Mouse (Mus musculus) T-helper 17 cell (primary cell): ENCODE data around the gene Frat2.
"Not testable (repeated sequence)": the region's sequence is repeated elsewhere in the genome, so short reads cannot be mapped to it uniquely, and the experiment has no call there.

Experiments
- in situ Hi-C, 2 experiments: fragments of 300-600 bp; cut with MboI, MseI; formaldehyde crosslinking; loops; 1 replicate in 1 of 2; 2 replicates in 1 of 2; pipeline ENCODE4 v1.15.1; 2025; ENCODE audit warnings: high pct_unique_total_duplicates in 2 of 2

Gene Frat2

DNA sequence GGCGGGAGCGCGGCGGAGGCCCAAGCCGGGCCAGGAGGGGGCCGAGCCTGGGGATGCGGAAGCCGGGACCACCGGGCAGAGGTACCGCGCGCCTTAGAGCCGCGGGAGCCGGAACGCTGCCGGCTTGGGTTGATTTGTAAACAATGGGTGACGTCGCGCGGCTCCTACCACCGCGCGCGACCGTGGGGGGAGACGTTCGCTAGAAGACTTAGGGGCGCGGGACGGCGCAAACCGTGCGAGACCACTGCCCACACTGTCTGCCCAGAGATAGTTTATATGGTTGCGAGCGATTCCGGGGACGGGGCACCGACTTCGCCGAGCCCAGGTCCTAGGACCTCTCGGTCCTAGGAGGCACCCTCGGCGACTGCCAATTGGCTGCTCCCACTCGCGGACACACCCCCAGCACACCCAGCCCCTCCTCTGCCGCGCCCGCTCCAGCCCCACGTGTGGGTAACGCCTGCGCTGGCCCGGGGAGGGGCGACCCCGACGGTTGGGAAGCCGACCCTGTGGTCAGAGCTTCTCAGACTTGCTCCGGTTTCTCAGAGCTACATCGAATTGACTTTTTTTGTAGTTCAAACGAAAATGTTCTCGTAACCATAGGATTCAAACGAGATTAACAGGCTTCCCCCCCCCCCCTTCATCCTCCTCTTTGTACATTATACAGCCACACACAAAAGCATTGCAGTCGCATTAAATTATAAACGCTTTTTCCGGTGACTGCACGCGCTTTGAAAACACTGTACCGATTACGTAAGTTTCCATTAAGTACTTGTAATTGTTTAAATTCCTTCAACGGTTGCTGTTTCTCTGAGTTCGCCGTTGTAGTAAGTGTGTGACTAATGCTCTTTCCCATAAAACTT lies at the start of gene Frat2:
Frat2 (minus strand) TSS at position 141 of the 860 bp plus-strand sequence.
- in situ Hi-C loops, result no loop called here

DNA sequence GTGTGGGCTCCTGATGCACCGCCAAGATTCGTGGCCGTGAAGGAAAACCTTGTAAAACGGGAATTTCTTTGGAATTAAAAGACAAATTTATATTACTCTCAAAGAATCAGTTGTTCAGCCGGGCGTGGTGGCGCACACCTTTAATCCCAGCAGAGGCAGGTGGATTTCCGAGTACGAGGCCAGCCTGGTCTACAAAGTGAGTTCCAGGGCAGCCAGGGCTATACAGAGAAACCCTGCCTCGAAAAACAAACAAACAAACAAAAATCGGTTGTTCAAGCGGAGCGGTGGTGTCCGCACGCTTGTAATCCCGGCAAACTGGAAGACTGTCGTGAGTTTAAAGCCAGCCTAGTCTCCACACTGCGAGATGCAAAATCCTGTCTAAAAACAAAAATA lies 48.4 kb upstream of the Frat2 start:
- in situ Hi-C loops, result loop anchor here in 1 of 2 experiments (10.0 kb wide), 1 partner anchor 1628 kb away; the partner anchor contains the start of gene Got1

DNA sequence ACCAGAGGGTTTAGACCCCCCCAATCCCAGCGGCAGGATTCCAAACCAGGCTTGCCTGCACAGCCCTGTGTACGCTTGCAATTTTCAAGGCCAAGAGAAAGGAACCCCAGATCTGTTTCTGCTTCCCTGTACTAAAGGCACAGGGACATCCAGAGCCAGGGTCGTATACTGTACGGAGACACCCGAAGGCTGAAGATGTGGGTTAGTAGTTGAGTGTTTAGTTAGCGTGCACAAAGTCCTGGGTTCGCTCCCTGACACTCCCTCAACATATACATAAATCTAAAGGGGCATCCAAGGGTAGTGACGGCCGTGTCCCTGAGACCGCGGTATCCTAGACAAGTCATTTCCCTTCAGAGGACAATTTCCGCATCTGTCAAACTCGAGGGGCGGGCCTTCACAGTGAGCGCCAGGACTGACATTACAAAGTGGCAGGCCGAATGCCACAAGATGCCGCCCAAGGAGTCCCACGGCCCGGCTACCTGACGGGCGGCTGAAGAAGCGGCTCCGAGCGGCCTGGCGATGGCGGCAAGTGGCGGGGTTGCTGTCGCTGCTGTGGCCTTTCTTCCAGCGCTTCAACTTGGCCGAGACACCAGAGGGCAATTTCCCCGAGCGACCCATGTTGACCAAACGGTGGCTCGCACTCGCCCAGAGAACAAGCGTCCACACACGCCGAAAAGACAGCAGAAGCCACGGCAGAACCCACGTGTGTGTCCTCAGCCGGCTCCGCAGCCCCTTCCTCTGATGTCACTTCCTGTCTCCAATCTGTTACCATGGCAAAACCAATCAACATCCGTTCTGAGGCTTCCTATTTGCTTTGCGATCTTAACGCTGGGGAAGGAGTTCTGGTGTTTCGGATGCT lies 47.8 kb upstream of the Frat2 start, which contains the start of gene Rrp12:
Rrp12 (minus strand) TSS at position 714 of the 859 bp plus-strand sequence.
- in situ Hi-C loops, result loop anchor here in 1 of 2 experiments (10.0 kb wide), 1 partner anchor 1629 kb away; the partner anchor contains the start of gene Got1

DNA sequence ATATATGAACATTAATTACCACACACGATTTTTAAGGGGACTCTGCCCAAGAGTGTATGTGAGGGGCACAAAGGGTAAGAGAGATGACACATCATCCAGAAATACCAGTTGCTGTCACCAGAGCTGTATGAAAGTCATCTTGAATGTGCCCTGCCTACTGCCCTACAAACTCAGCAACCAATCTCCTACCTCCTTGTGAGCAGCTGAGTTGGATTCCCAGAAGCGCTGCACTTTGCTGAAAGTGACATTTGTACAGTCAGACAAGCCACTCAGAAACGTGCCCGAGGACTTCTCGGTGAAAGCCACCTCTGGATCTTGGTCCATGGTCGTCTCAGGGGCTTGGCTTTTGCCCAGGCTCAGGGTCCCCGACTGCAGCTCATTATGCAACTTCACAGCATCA lies 47.0 kb upstream of the Frat2 start:
- in situ Hi-C loops, result loop anchor here in 1 of 2 experiments (10.0 kb wide), 1 partner anchor 1630 kb away; the partner anchor contains the start of gene Got1

DNA sequence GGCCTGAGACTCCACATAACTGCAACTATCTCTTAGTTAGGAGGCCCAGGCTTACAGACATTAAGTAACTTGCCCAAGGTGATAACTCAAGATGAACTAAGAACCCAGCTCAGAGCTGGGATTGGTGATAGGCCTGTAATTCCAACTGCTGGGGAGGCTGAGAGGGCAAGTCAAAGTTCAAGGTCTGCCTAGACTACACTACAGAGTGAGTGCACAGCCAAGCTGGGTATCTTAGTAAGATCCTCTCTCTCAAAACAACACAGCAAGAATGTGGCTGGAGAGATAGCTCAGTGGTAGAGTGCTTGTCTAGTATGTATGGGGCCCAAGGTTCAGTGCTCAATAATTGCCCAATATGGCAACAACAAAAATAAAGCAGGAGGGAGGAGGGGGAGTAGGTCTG lies 40.3 kb upstream of the Frat2 start:
- in situ Hi-C loops, result loop anchor here in 1 of 2 experiments (5.0 kb wide), 1 partner anchor 36 kb away; no protein-coding TSS in a partner anchor

- in situ Hi-C loops, result no loop called here
Observed at GRCm38 (mm10) chr19:41883882-41884281, 36.0 kb upstream of the Frat2 start.

DNA sequence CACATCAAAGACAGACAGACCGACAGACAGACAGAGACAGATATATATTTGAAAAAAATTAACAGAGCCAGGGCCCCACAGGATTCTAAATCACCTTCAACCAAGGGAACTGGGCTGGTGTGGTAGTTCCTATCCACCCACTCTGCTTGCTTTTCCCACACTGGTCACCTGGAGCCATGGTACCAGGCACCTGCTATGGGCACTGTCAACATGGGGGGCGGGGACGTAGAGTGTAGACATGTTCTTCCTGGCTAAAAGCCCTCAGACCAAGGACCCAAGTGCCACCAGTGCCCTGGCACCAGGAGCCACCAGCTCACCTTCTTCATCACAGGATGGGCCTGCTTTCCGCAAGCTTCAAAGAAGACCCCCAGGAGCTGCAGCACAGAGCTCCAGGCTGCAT lies 33.9 kb upstream of the Frat2 start:
- in situ Hi-C loops, result no loop called here

- in situ Hi-C loops, result loop anchor here in 1 of 2 experiments (5.0 kb wide), 1 partner anchor 62 kb away; no protein-coding TSS in a partner anchor
Observed at GRCm38 (mm10) chr19:41874356-41874755, 26.4 kb upstream of the Frat2 start.

DNA sequence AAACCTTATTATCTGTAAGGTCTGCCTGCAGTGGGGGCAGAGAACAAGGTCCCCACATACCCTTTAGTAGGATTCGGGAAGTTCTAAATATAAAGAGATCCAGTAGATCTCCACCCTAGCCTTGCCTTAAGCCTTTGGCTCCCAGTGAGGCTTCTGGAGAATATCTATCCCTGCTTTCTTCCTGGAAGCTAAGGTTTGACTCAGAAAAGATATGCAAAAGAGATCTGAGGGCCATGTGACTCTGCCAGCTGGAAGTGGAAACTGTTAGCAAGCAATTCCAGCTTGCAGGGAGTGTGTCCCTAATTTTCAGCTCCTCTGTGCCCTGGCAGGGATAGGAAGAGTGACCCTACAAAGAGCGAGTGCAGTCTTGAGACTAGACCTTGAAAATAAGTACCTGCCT lies 24.4 kb upstream of the Frat2 start:
- in situ Hi-C loops, result loop anchor here in 1 of 2 experiments (5.0 kb wide), 1 partner anchor 60 kb away; no protein-coding TSS in a partner anchor

DNA sequence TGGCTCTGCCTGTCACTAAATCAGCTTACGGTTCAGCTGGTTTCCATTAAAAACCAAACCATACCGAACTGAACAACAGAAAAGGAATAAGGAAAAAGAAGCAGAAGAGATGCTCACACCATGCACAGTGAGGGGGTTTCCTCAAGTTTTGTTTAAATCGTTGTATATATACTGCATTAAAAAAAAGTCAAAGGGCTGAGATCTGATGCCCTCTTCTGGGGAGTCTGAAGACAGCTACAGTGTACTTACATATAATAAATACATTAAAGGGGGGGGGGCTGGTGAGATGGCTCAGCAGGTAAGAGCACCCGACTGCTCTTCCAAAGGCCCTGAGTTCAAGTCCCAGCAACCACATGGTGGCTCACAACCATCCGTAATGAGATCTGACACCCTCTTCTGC lies 22.0 kb upstream of the Frat2 start:
- in situ Hi-C loops, result loop anchor here (5.0 to 10.0 kb wide), 2 partner anchors 58 to 65 kb away; partner anchors contain the start of gene Arhgap19 (in 1 of the 2)

DNA sequence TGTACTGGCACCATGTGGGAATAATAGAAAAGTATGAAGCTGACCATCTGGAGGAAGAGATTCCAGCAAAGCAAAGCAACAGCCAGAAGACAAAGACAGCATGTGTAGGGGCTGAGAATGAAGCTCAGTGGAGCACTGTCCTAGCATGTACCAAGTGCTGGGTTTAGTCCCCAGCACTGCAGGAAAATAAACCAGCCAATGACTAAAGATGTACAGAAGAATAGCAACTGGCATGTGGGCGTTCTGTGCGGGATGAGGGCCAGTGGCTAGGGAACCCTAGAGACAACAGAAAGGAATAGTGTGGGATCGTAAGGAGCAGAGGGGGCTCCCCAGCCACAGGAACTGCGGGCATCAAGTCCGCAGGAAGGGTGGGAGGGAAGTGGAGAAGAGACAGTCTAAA lies 21.4 kb upstream of the Frat2 start:
- in situ Hi-C loops, result loop anchor here in 1 of 2 experiments (10.0 kb wide), 1 partner anchor 64 kb away; the partner anchor contains the start of gene Arhgap19

GRCm38 (mm10) chr19:41866707-41867106 lies 18.8 kb upstream of the Frat2 start:
- in situ Hi-C loops, result loop anchor here in 1 of 2 experiments (10.0 kb wide), 1 partner anchor 62 kb away; the partner anchor contains the start of gene Arhgap19

DNA sequence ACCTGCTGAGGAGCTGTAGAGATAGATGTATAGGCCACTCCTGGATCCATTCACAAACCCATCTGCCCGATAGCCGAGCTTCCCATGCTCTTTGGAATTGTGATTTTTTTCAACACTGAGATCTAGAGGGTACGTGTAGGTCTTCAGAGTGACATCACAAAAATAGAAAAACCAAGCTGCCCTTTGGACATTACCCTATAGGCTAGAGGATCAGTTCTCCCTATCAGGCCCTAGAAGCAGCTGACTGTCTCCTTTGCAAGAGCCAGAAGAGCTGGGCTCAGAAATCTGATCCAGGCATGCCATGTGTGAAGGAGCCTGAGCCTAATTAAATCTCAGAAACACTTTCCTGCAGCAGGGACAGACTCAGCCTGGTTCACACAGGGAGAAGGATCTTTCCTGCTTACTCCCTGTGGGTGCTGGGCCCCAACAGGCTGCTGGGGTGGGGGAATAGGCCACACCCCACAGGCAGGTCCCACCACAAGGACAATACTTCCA lies 9.9 kb upstream of the Frat2 start:
- in situ Hi-C loops, result no loop called here

- in situ Hi-C loops, result no loop called here
Observed at GRCm38 (mm10) chr19:41857086-41857762, 9.3 kb upstream of the Frat2 start.

DNA sequence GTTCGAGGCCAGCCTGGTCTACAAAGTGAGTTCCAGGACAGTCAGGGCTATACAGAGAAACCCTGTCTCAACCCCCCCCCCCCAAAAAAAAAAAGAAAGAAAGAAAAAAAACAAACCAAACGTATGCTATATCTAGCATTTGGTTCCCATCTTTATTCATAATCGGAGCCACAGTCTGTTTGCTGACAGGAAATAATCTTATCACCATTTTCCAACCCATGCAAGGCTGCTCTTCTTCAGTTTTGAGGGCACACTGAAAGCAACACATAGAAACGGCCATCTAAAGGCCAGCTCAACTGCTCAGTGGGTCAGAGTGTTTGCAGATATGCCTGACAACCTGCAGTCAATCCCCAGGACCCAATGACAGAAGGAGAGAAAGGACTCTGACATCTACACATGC lies 4.5 kb upstream of the Frat2 start:
- in situ Hi-C loops, result loop anchor here in 1 of 2 experiments (5.0 kb wide), 1 partner anchor 35 kb away; no protein-coding TSS in a partner anchor

- in situ Hi-C loops, result loop anchor here in 1 of 2 experiments (5.0 kb wide), 1 partner anchor 36 kb away; no protein-coding TSS in a partner anchor
Observed at GRCm38 (mm10) chr19:41850719-41851543, 3.0 kb upstream of the Frat2 start.

- in situ Hi-C loops, result loop anchor here in 1 of 2 experiments (5.0 kb wide), 1 partner anchor 37 kb away; no protein-coding TSS in a partner anchor
Observed at GRCm38 (mm10) chr19:41850021-41850718, 2.2 kb upstream of the Frat2 start.

DNA sequence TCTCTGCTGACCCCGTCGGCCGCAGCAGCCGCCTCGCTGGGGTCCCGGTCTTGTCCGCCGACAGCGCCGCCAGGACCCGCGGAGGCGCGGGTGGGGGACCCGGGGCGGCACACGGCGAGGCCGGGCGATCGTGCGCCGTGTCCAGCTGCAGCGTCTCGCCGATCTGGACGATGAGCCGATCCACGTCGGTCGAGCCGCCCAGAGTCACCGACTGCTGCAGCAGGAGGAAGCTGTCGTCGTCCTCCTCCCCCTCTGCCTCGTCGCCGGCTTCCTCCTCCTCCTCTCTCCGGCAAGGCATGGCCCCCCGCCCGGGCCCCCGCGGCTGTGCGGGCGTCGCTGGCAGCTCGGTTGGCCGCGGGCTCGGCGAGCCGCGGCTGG lies 329 bp downstream of the Frat2 start:
- in situ Hi-C loops, result not testable (repeated sequence)

GRCm38 (mm10) chr19:41847091-41847581 lies 796 bp downstream of the Frat2 start:
- in situ Hi-C loops, result no loop called here
